Mouse (Mus musculus) erythroblast, embryonic 14.5 days (primary cell): ENCODE measurements around the gene Prr5. TPM values are rescaled to one million over a fixed set of nuclear protein-coding genes. Genes with fewer than 3 reads are reported as not detected.

Source experiments
- H3K27me3 ChIP-seq: 2 replicates; pipeline ENCODE4 v1.6.1; 2012; ENCODE audit warnings: inconsistent platforms; ENCODE audit not compliant: control insufficient read depth
- H3K36me3 ChIP-seq: 2 replicates; pipeline ENCODE4 v1.6.1; 2012; ENCODE audit warnings: mild to moderate bottlenecking, inconsistent platforms; ENCODE audit not compliant: control insufficient read depth
- H3K4me1 ChIP-seq: 2 replicates; pipeline ENCODE4 v1.6.1; 2012; ENCODE audit warnings: inconsistent platforms; ENCODE audit not compliant: control insufficient read depth
- H3K4me3 ChIP-seq: replicated peaks from 2 replicates; pipeline ENCODE3; 2012; ENCODE audit warnings: moderate library complexity, mild to moderate bottlenecking, inconsistent platforms
- H3K9me3 ChIP-seq: 2 replicates; pipeline ENCODE4 v1.6.1; 2012; ENCODE audit warnings: low read length, inconsistent platforms, mixed read lengths; ENCODE audit not compliant: control insufficient read depth
- GATA1 ChIP-seq: IDR thresholded peaks from 2 replicates; pipeline ENCODE4 v1.6.1; 2012; ENCODE audit warnings: low read length, inconsistent platforms, mixed read lengths
- TAL1 ChIP-seq: IDR thresholded peaks from 3 replicates; pipeline ENCODE4 v1.6.1; 2012; ENCODE audit warnings: low read length, inconsistent platforms, mixed read lengths
- polyA plus RNA-seq: library from polyadenylated mRNA; stranded (reverse); fragments of >175 nt; gene quantifications from 2 replicates; pipeline ENCODE4 v1.2.3, GENCODE M21; 2012

Prr5 gene
- polyA plus RNA-seq, 1 experiment, result 0.22 TPM

- TF ChIP-seq TAL1 (no peak), GATA1 (no peak)
- no peaks in the 10 kb centered on the region for H3K36me3 ChIP-seq
- H3K4me3 ChIP-seq, result no peak overlapping the region
- no peaks in the 10 kb centered on the region for H3K27me3 ChIP-seq
- H3K9me3 ChIP-seq, result no peaks in the 10 kb centered on the region
- peaks cover 14% of the 10 kb centered on the region for H3K4me1 ChIP-seq
These were observed 3.2 kb downstream of the Prr5 start for GRCm38 (mm10) chr15:84672616-84673015.

DNA sequence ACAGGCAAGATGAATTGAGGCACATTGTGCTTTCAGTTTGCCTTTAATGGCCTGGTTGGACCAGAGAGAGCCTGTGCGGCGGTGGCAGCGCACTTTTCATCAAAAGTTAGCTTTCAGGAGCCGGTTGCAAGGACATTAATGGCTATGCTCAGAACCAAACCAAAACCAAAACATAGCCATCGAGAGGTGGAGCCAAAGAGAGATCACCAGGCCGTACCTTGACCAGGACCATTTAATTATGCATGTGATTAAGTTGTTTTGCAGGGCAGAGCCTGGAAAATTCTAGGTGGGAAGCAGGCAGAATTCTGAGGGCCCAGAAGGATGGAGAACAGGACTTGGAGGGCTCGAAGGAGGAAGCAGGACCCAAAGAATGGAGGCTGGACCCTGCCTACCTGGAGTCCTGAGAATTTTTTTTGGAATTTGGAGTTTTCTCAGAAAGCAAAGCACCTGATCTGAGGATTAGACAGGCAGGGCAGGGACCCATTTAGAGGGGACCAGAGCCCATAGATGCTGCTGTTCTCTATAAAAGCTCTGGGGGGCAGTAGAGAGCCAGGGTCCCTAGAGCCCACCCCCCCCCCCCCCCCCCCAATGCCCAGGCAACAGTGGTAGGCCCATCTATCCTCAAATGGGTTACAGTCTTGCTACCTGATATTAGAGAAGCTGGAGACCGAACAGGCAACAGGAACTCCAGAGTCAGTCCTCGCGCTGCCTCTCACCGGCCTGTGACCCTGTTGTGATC is 5.1 kb downstream of the Prr5 start:
- Histone ChIP-seq H3K4me3 (no peak overlapping the region), H3K27me3 (no peaks in the 10 kb centered on the region)
- no peak for TF ChIP-seq GATA1
- no peak for TF ChIP-seq TAL1

GRCm38 (mm10) chr15:84675317-84675716 is 5.9 kb downstream of the Prr5 start:
- Histone ChIP-seq H3K27me3 (peaks cover 5% of the 10 kb centered on the region), H3K36me3 (no peaks in the 10 kb centered on the region), H3K4me1 (peaks cover 3% of the 10 kb centered on the region; the same call in 1 of the 2 replicates), H3K9me3 (no peaks in the 10 kb centered on the region), H3K4me3 (no peak overlapping the region)
- TF ChIP-seq TAL1 (no peak), GATA1 (no peak)

More for the DNA sequence above, 5.1 kb downstream of the Prr5 start:
- Histone ChIP-seq H3K36me3 (no peaks in the 10 kb centered on the region), H3K4me1 (peaks cover 3% of the 10 kb centered on the region), H3K9me3 (no peaks in the 10 kb centered on the region)

DNA sequence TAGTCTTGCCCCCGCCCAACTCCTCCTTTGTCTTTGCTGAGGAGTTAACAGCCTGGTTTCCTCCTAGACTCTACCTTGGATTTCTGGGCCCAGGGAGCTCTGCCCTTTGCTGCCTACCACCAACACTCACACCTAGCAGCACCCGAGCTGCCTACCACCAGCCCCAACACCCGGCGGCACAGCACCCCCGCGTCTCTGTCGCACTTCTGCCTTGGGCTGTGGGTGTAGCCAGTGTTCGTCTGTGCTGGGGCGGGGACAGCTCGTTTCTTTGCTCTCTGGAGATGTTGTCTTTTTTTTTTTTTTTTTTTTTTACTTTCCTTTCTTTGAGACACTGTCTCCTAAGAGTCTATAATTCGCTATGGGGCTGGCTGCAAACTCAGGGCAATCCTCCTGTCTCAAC is 8.5 kb downstream of the Prr5 start:
- Histone ChIP-seq H3K4me1 (peaks cover 10% of the 10 kb centered on the region), H3K9me3 (no peaks in the 10 kb centered on the region), H3K36me3 (no peaks in the 10 kb centered on the region), H3K27me3 (peaks cover 27% of the 10 kb centered on the region), H3K4me3 (no peak overlapping the region)
- no peak for TF ChIP-seq TAL1
- no peak for TF ChIP-seq GATA1

GRCm38 (mm10) chr15:84679090-84679489 is 9.7 kb downstream of the Prr5 start:
- H3K36me3 ChIP-seq, result no peaks in the 10 kb centered on the region
- no peaks in the 10 kb centered on the region for H3K9me3 ChIP-seq
- no peak for TF ChIP-seq TAL1
- no peak for TF ChIP-seq GATA1
- H3K4me3 ChIP-seq, result no peak overlapping the region
- H3K4me1 ChIP-seq, result peaks cover 10% of the 10 kb centered on the region
- H3K27me3 ChIP-seq, result peaks cover 27% of the 10 kb centered on the region

GRCm38 (mm10) chr15:84679794-84680193 is 10.4 kb downstream of the Prr5 start:
- Histone ChIP-seq H3K9me3 (no peaks in the 10 kb centered on the region), H3K4me3 (no peak overlapping the region), H3K4me1 (peaks cover 10% of the 10 kb centered on the region), H3K27me3 (peaks cover 27% of the 10 kb centered on the region), H3K36me3 (no peaks in the 10 kb centered on the region)
- no peak for TF ChIP-seq GATA1
- no peak for TF ChIP-seq TAL1

DNA sequence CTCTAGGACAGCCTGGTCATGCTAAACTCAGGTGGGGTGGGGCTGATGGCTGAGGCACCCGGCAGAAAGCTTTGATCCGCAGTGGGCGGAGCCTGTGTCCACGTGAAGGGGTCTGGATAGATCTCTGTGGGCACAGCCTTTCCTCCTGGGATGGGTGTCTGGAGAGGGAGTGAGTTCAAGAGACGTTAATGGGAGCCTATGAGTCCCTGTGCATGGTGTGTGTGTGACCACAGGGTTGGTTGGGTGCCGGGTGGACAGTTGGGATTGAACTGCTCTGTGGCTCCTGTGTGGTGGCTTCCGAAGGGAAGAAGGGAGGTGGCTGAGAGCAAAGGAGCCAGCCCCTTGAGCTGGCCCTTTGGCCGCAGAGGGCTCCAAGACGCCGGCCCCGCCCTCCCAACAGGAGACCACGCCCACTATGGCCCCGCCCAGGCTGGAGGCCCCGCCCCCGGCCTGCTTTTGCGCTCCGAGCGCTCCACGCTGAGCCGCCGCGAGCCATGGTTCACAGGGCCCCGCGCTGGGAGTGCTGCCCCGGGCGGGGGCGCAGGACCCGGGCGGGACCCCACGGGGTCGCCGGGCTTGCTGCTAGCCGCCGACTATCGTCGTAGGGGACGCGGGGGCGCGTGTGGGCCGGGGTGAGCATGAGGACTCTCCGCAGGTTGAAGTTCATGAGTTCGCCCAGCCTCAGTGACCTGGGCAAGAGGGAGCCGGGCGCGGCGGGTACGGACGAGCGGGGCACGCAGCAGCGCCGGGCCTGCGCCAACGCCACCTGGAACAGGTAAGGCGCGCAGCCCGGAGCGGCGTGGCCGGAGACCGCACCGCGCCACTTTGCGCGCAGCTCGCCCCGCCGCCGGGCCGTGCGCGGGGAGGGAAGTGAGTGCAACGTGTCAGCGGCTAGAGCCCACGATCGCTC is 11.4 kb downstream of the Prr5 start:
- Histone ChIP-seq H3K9me3 (no peaks in the 10 kb centered on the region), H3K36me3 (no peaks in the 10 kb centered on the region), H3K4me3 (peak overlapping the region; percentile 61), H3K27me3 (peaks cover 27% of the 10 kb centered on the region), H3K4me1 (peaks cover 10% of the 10 kb centered on the region)
- TF ChIP-seq TAL1, result no peak
- no peak for TF ChIP-seq GATA1

DNA sequence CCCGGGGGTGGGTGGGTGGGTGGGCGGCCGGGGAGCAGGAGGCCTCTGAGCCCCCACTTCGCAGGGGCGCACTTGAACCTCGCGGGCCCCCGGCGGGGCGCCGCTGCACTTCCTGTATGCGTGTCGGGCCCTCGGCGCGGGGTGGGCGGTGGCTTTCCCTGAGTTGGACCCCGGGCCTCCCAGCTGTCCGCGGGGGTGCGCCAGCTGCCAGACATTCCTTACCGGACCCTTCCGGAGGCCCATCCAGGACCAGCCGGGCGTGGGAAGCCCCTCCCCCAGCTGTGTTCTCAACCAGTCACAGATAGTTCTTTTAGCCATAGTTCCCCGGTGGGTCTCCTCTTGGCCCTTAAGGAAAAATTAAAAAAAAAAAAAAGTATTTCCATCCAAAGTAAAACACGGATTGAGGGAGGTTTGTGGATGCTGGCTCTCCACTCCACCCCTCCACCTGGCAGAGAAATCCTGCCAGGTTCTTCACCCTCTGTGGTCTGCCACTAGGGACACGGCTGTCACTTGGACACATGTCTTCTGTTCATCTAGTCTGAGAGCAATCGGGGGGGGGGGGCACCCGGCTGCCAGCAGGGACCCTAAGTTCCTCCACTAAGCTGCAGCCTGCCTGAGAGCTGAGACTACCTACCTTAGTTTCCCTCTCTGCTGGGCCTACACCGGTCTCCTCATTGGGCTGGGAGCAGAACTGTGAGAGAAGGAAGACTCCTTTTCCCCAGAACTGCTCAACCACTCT is 12.2 kb downstream of the Prr5 start:
- Histone ChIP-seq H3K27me3 (peaks cover 27% of the 10 kb centered on the region), H3K4me1 (peaks cover 10% of the 10 kb centered on the region), H3K9me3 (no peaks in the 10 kb centered on the region), H3K4me3 (peak overlapping the region; percentile 61), H3K36me3 (no peaks in the 10 kb centered on the region; the same call in 1 of the 2 replicates)
- no peak for TF ChIP-seq TAL1
- TF ChIP-seq GATA1, result no peak
